ENCODE assay signal across 8 mouse cellular contexts in the genomic region with DNA sequence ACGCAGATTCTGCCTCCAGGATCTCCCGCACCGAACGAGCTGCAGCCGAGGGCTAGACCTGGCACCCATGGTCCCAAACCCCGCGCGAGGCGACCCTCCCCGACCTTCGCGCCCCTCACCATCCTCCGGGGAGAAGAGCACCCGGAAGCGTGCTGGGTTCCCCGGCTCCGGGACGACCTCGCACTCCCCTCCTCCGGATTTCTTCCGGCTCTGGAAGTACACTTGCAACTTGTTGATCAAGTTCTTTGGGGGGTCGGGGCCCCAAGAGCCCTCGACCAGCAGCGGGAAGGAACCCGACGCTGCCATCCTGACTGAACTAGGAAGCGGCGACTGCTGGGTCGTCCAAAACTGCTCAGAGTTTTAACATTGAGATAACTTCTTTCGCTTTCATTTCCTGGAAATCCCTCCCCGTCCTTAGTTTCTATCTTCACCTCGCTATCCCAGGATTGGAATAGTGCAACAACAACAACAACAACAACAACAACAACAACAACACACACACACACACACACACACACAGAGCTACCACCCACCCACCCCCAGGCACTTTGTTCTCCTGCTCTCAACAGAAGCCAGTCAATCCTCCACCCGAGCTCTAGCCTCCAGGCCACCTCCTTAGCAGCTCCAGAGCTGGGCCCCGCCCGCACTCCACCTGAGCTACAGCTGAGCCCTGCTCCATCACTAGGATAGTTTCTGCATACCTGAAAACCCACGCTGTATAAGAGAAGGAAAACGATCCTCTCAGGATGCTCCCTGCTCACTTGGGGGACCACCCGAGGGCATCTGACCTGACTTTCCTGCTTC. TPM values are rescaled to one million over a fixed set of nuclear protein-coding genes. Genes with fewer than 3 reads are reported as not detected.
DNase-seq lines count a peak whose midpoint lies in the region; ATAC-seq lines count a peak whose summit lies in the region.

A gene (minus strand): TSS at position 497 of the 804 bp plus-strand sequence.

- H3K4me1 ChIP-seq in erythroblast, embryonic 14.5 days (ENCODE audit: control insufficient read depth), result peaks cover 30% of the 10 kb centered on the region

- peak; percentile 43 for ATAC-seq in megakaryocyte progenitor cell, adult 5-6 weeks (replicated peaks; ENCODE audit: poor library complexity)

- peak; percentile 38 to 40 for DNase-seq in CD8-positive naive resting alpha-beta T cell, adult 2 months (ENCODE audit: low read depth in 2 of 2, low spot score in 2 of 2)
- peak; percentile 52 for DNase-seq in ZHBTc4 (ENCODE audit: low read depth, low spot score)
- peak; percentile 17 for DNase-seq in heart, postnatal 25 days (ENCODE audit: low spot score)
- peak; percentile 49 to 71 for DNase-seq in kidney, postnatal 4 days
- peak; percentile 12 to 27 for DNase-seq in spleen, postnatal 14 days (ENCODE audit: low spot score in 2 of 2)
- no peak for DNase-seq in left cerebral cortex, postnatal 4 days

- no peaks in the 10 kb centered on the region for H3K9me3 ChIP-seq in erythroblast, embryonic 14.5 days (ENCODE audit: control insufficient read depth, low read length)

- no peaks in the 10 kb centered on the region for H3K36me3 ChIP-seq in erythroblast, embryonic 14.5 days (ENCODE audit: control insufficient read depth)

- peaks cover 68% of the 10 kb centered on the region for H3K27me3 ChIP-seq in erythroblast, embryonic 14.5 days (ENCODE audit: control insufficient read depth)

- peak within 1 kb of the TSS; percentile 86 for H3K4me3 ChIP-seq in erythroblast, embryonic 14.5 days (replicated peaks)

- intact Hi-C loops in heart, postnatal 25 days (cut with DNase I), result loop anchor here (10.0 kb wide), 1 partner anchor 204 kb away; a partner anchor contains a TSS
- intact Hi-C loops in left cerebral cortex, postnatal 4 days (cut with DNase I), result no loop called here

RNA-seq across cellular contexts. Expression of the gene that starts here (rescaled TPM):
- polyA plus RNA-seq in erythroblast, embryonic 14.5 days (2012), result 0.18 TPM in 1 of 2 replicates, not detected in the other
- 10 to 100 TPM; 11.6 to 11.8 TPM for total RNA-seq in heart, postnatal 25 days (2021)
- 8.2 and 10.5 TPM in 2 replicates for total RNA-seq in megakaryocyte progenitor cell, adult 5-6 weeks (2015)
- 9.4 and 14.5 TPM in 2 replicates for total RNA-seq in megakaryocyte progenitor cell, adult 5-6 weeks (2017)
- 1 to 10 TPM in 1 of 2 experiments, under 1 TPM in 1; 0.60 to 1.3 TPM for total RNA-seq in left cerebral cortex, postnatal 4 days (2021)

Comparison
In these comparisons a context has a peak if more than half of its experiments do, and no peak if none do; other contexts are left out.
1. RNA of the gene that starts here (total RNA-seq): 11.6 to 11.8 TPM in heart, postnatal 25 days and 8.2 to 14.5 TPM in megakaryocyte progenitor cell, adult 5-6 weeks; 0.60 to 1.3 TPM in left cerebral cortex, postnatal 4 days; every median in the first group is over 4 times any median in the second.